Mouse (Mus musculus) cerebellum, postnatal 14 days (tissue): Measurements from ENCODE around the gene Bnc2.
A peak's percentile ranks its signal among the peaks of the same experiment; 100 is the strongest.

Experiments used
- DNase-seq, 2 experiments: peaks; one replicate each; pipeline ENCODE4 v3.0.0; 2021; ENCODE audit warnings: mixed read lengths in 2 of 2

Bnc2 gene

GRCm38 (mm10) chr4:84411431-84411830 is 263.6 kb downstream of the Bnc2 start:
- DNase-seq, result no peak

GRCm38 (mm10) chr4:84407328-84408028 is 267.6 kb downstream of the Bnc2 start:
- DNase-seq, result no peak

GRCm38 (mm10) chr4:84403356-84404145 is 271.5 kb downstream of the Bnc2 start:
- DNase-seq, result no peak

- no peak for DNase-seq
Measured at GRCm38 (mm10) chr4:84388991-84389390, 286.1 kb downstream of the Bnc2 start.

GRCm38 (mm10) chr4:84385156-84385555 is 289.9 kb downstream of the Bnc2 start:
- DNase-seq, result no peak

GRCm38 (mm10) chr4:84379289-84379688 is 295.8 kb downstream of the Bnc2 start:
- no peak for DNase-seq

GRCm38 (mm10) chr4:84377513-84377912 is 297.6 kb downstream of the Bnc2 start:
- DNase-seq, result no peak

- DNase-seq, result no peak
Measured at GRCm38 (mm10) chr4:84362337-84362823, 312.7 kb downstream of the Bnc2 start.

- DNase-seq, result no peak
Measured at GRCm38 (mm10) chr4:84361165-84361564, 313.9 kb downstream of the Bnc2 start.

GRCm38 (mm10) chr4:84359996-84360395 is 315.1 kb downstream of the Bnc2 start:
- no peak for DNase-seq

- no peak for DNase-seq
Measured at GRCm38 (mm10) chr4:84358204-84358603, 316.9 kb downstream of the Bnc2 start.

- DNase-seq, result no peak
Measured at GRCm38 (mm10) chr4:84357382-84357781, 317.7 kb downstream of the Bnc2 start.

GRCm38 (mm10) chr4:84356468-84357153 is 318.5 kb downstream of the Bnc2 start:
- DNase-seq, result no peak

GRCm38 (mm10) chr4:84352656-84353055 is 322.4 kb downstream of the Bnc2 start:
- DNase-seq, result no peak

- no peak for DNase-seq
Measured at GRCm38 (mm10) chr4:84349536-84349935, 325.5 kb downstream of the Bnc2 start.

GRCm38 (mm10) chr4:84339172-84339571 is 335.9 kb downstream of the Bnc2 start:
- DNase-seq, result peak; percentile 24 to 25

GRCm38 (mm10) chr4:84331995-84332394 is 343.1 kb downstream of the Bnc2 start:
- DNase-seq, result no peak

GRCm38 (mm10) chr4:84331450-84331849 is 343.6 kb downstream of the Bnc2 start:
- DNase-seq, result no peak

- no peak for DNase-seq
Measured at GRCm38 (mm10) chr4:84330509-84330908, 344.6 kb downstream of the Bnc2 start.

GRCm38 (mm10) chr4:84329651-84330050 is 345.4 kb downstream of the Bnc2 start:
- no peak for DNase-seq

- no peak for DNase-seq
Measured at GRCm38 (mm10) chr4:84324371-84324770, 350.7 kb downstream of the Bnc2 start.

GRCm38 (mm10) chr4:84321598-84321997 is 353.5 kb downstream of the Bnc2 start:
- DNase-seq, result no peak

GRCm38 (mm10) chr4:84317421-84317820 is 357.7 kb downstream of the Bnc2 start:
- DNase-seq, result no peak
